Comparison of ENCODE assay signal across 11 mouse cellular contexts in genomic region chr11:85835001-85835752, GRCm38 (mm10). TPM values are rescaled to one million over a fixed set of nuclear protein-coding genes. Genes with fewer than 3 reads are reported as not detected.
DNase-seq lines count a peak whose midpoint lies in the region; ATAC-seq lines count a peak whose summit lies in the region.
"Had no signal": no experiment of that assay in that cellular context is flagged by ENCODE, and none has a peak within 500 bp of the region (broad histone marks: within the 10 kb centered on the region; RNA-seq: fewer than 3 reads in every experiment).

No protein-coding gene starts in this region.

- no peak for ATAC-seq in heart, embryonic 12.5 days (ENCODE audit: insufficient number of reproducible peaks, low FRiP score)
- ATAC-seq in neural tube, embryonic 11.5 days (ENCODE audit: insufficient read depth, low FRiP score, low TSS enrichment) = no peak
- no peak for ATAC-seq in limb, embryonic 11.5 days (ENCODE audit: insufficient number of reproducible peaks, low FRiP score, low TSS enrichment, low read depth)
- no peak for ATAC-seq in cerebellum, adult (ENCODE audit: insufficient number of reproducible peaks, low FRiP score, low TSS enrichment)
- ATAC-seq in erythroblast, adult 5-6 weeks (replicated peaks; ENCODE audit: low FRiP score, poor library complexity, severe bottlenecking) = no peak

- no peak for DNase-seq in heart, postnatal 14 days
- peak; percentile 24 for DNase-seq in neural tube, embryonic 11.5 days (ENCODE audit: low spot score)
- DNase-seq in neural tube, embryonic 10.5 days (ENCODE audit: extremely low spot score, low spot score) = no peak
- no peak for DNase-seq in limb, embryonic 11.5 days (ENCODE audit: low spot score)
- DNase-seq in left cerebral cortex, postnatal 4 days = no peak
- DNase-seq: gastrocnemius, postnatal 25 days had no signal

- H3K9me3 ChIP-seq in heart, embryonic 12.5 days (replicated peaks) = no peaks in the 10 kb centered on the region
- no peaks in the 10 kb centered on the region for H3K9me3 ChIP-seq in neural tube, embryonic 11.5 days (ENCODE audit: control insufficient read depth, low read length)
- no peaks in the 10 kb centered on the region; the same call in 1 of the 2 replicates for H3K9me3 ChIP-seq in limb, embryonic 11.5 days (ENCODE audit: control insufficient read depth, low read length)

- WGBS in heart, embryonic 12.5 days = 25% methylated on average over 9 of the region's 9 CpGs
- 3% methylated on average over 9 of the region's 9 CpGs for WGBS in neural tube, embryonic 11.5 days
- 8% methylated on average over 9 of the region's 9 CpGs for WGBS in limb, embryonic 11.5 days

- intact Hi-C loops in heart, postnatal 14 days (cut with DNase I) = no loop called here
- intact Hi-C loops in left cerebral cortex, postnatal 4 days (cut with DNase I) = no loop called here

- H3K9ac ChIP-seq in heart, embryonic 12.5 days = peak overlapping the region; percentile 61
- H3K9ac ChIP-seq in neural tube, embryonic 11.5 days (ENCODE audit: low read length) = no peak overlapping the region
- peak overlapping the region; percentile 82 for H3K9ac ChIP-seq in limb, embryonic 11.5 days (ENCODE audit: low read length)

- H3K27ac ChIP-seq in heart, embryonic 12.5 days (ENCODE audit: poor library complexity, severe bottlenecking) = no peak overlapping the region
- no peak overlapping the region for H3K27ac ChIP-seq in neural tube, embryonic 11.5 days (ENCODE audit: low read depth, low read length)
- peak overlapping the region; percentile 42; the same call in 1 of the 2 replicates for H3K27ac ChIP-seq in limb, embryonic 11.5 days (replicated peaks; ENCODE audit: low read depth, low read length)

- H3K4me1 ChIP-seq in heart, embryonic 12.5 days (replicated peaks) = peaks cover 48% of the 10 kb centered on the region
- H3K4me1 ChIP-seq in neural tube, embryonic 11.5 days (ENCODE audit: control insufficient read depth, insufficient read depth, low read length) = peaks cover 26% of the 10 kb centered on the region
- H3K4me1 ChIP-seq in limb, embryonic 11.5 days (ENCODE audit: control insufficient read depth, insufficient read depth, low read length) = peaks cover 29% of the 10 kb centered on the region

- peak overlapping the region; percentile 74 for H3K4me3 ChIP-seq in heart, embryonic 12.5 days
- peak overlapping the region; percentile 46 for H3K4me3 ChIP-seq in neural tube, embryonic 11.5 days (ENCODE audit: low read depth, low read length)
- H3K4me3 ChIP-seq in limb, embryonic 11.5 days (ENCODE audit: low read depth, low read length) = peak overlapping the region; percentile 61

- peaks cover 81% of the 10 kb centered on the region for H3K27me3 ChIP-seq in heart, embryonic 12.5 days (replicated peaks)
- peaks cover 98% of the 10 kb centered on the region for H3K27me3 ChIP-seq in neural tube, embryonic 11.5 days (ENCODE audit: control insufficient read depth, insufficient read depth, low read length)
- H3K27me3 ChIP-seq in limb, embryonic 11.5 days (ENCODE audit: control insufficient read depth, insufficient read depth, low read length) = peaks cover 75% of the 10 kb centered on the region

- no peaks in the 10 kb centered on the region for H3K36me3 ChIP-seq in heart, embryonic 12.5 days
- H3K36me3 ChIP-seq in neural tube, embryonic 11.5 days (ENCODE audit: control insufficient read depth, insufficient read depth, low read length) = no peaks in the 10 kb centered on the region
- H3K36me3 ChIP-seq in limb, embryonic 11.5 days (ENCODE audit: control insufficient read depth, insufficient read depth, low read length) = no peaks in the 10 kb centered on the region

- peak overlapping the region; percentile 92 for H3K4me2 ChIP-seq in heart, embryonic 12.5 days
- H3K4me2 ChIP-seq in neural tube, embryonic 11.5 days (ENCODE audit: low read depth) = peak overlapping the region; percentile 31
- H3K4me2 ChIP-seq in limb, embryonic 11.5 days (ENCODE audit: low read depth, severe bottlenecking) = peak overlapping the region; percentile 90

RNA-seq across cellular contexts. Expression of gene Tbx2, which starts 2.8 kb away (rescaled TPM):
- polyA plus RNA-seq in heart, embryonic 12.5 days (2016; fragmentation: Nextera tagmentation; extraction: Ambion mirVana) = 3.2 TPM in 2 replicates
- total RNA-seq in heart, postnatal 14 days (2021) = 10 to 100 TPM; 11.8 to 14.5 TPM
- 4.0 and 4.7 TPM in 2 replicates for polyA plus RNA-seq in neural tube, embryonic 11.5 days (2014; fragmentation: Nextera tagmentation; extraction: Ambion mirVana)
- polyA plus RNA-seq in limb, embryonic 11.5 days (2014; fragmentation: Nextera tagmentation; extraction: Ambion mirVana) = 11.3 and 14.9 TPM in 2 replicates
- 0.38 TPM in 1 of 2 replicates, not detected in the other for total RNA-seq in erythroblast, adult 5-6 weeks (2015; ENCODE audit: low replicate concordance)
- 0.42 and 0.85 TPM in 2 replicates for total RNA-seq in erythroblast, adult 5-6 weeks (2017; ENCODE audit: low replicate concordance)
- total RNA-seq in left cerebral cortex, postnatal 4 days (2021) = 1 to 10 TPM; 3.7 to 3.9 TPM
- total RNA-seq: CH12.LX had no signal

RNA-seq across cellular contexts. Expression of gene Gm11444, which starts 15.0 kb away (rescaled TPM):
- not detected in 2 replicates for polyA plus RNA-seq in heart, embryonic 12.5 days (2016; fragmentation: Nextera tagmentation; extraction: Ambion mirVana)
- not detected for total RNA-seq in heart, postnatal 14 days (2021)
- polyA plus RNA-seq in neural tube, embryonic 11.5 days (2014; fragmentation: Nextera tagmentation; extraction: Ambion mirVana) = not detected in 2 replicates
- not detected in 2 replicates for polyA plus RNA-seq in limb, embryonic 11.5 days (2014; fragmentation: Nextera tagmentation; extraction: Ambion mirVana)
- total RNA-seq in erythroblast, adult 5-6 weeks (2015; ENCODE audit: low replicate concordance) = not detected in 2 replicates
- total RNA-seq in erythroblast, adult 5-6 weeks (2017; ENCODE audit: low replicate concordance) = not detected in 2 replicates
- not detected for total RNA-seq in left cerebral cortex, postnatal 4 days (2021)
- total RNA-seq: CH12.LX; gastrocnemius, postnatal 25 days; left cerebral cortex, postnatal 36 days had no signal

RNA-seq across cellular contexts. Expression of gene Tbx4, which starts 51.0 kb away (rescaled TPM):
- polyA plus RNA-seq in heart, embryonic 12.5 days (2016; fragmentation: Nextera tagmentation; extraction: Ambion mirVana) = 0.49 and 0.94 TPM in 2 replicates
- total RNA-seq in heart, postnatal 14 days (2021) = under 1 TPM in 1 of 2 experiments, not detected in 1; 0.14 TPM
- polyA plus RNA-seq in neural tube, embryonic 11.5 days (2014; fragmentation: Nextera tagmentation; extraction: Ambion mirVana) = 0.20 and 0.24 TPM in 2 replicates
- polyA plus RNA-seq in limb, embryonic 11.5 days (2014; fragmentation: Nextera tagmentation; extraction: Ambion mirVana) = 36.3 and 36.7 TPM in 2 replicates
- total RNA-seq in erythroblast, adult 5-6 weeks (2015; ENCODE audit: low replicate concordance) = not detected in 2 replicates
- not detected in 2 replicates for total RNA-seq in erythroblast, adult 5-6 weeks (2017; ENCODE audit: low replicate concordance)
- under 1 TPM; 0.12 to 0.38 TPM for total RNA-seq in left cerebral cortex, postnatal 4 days (2021)
- total RNA-seq: CH12.LX had no signal

Comparison
In these comparisons a context has a peak if more than half of its experiments do, and no peak if none do; other contexts are left out.
1. H3K4me2 ChIP-seq: peak in every context shown above with its lines; median percentile 92 in heart, embryonic 12.5 days; 90 in limb, embryonic 11.5 days; 31 in neural tube, embryonic 11.5 days.